Mouse (Mus musculus) stomach, embryonic 14.5 days (tissue): Measurements from ENCODE around the gene Pnrc2. TPM values are rescaled to one million over a fixed set of nuclear protein-coding genes. Genes with fewer than 3 reads are reported as not detected.

Source experiments
- ATAC-seq: fragments of 200-750 bp; cut with Nextera tagmentation; 2 replicates; pipeline ENCODE4 v1.8.0; 2017; ENCODE audit warnings: low read depth, moderate TSS enrichment; ENCODE audit not compliant: insufficient number of reproducible peaks, insufficient read depth, low FRiP score
- H3K27ac ChIP-seq: fragments of 300-500 bp; sonication (generic); 2 replicates; pipeline ENCODE4 v1.5.1; 2014; ENCODE audit warnings: mild to moderate bottlenecking, low read length, moderate library complexity, mixed read lengths
- H3K27me3 ChIP-seq: fragments of 300-500 bp; sonication (generic); 2 replicates; pipeline ENCODE4 v1.6.1; 2014; ENCODE audit warnings: low read length, control low read depth, mixed read lengths; ENCODE audit not compliant: control insufficient read depth, insufficient read depth
- H3K36me3 ChIP-seq: fragments of 300-500 bp; sonication (generic); 2 replicates; pipeline ENCODE4 v1.6.1; 2014; ENCODE audit warnings: mild to moderate bottlenecking, control low read depth, low read length, moderate library complexity, mixed read lengths; ENCODE audit not compliant: control insufficient read depth, insufficient read depth
- H3K4me1 ChIP-seq: fragments of 300-500 bp; sonication (generic); 2 replicates; pipeline ENCODE4 v1.6.1; 2014; ENCODE audit warnings: low read length, control low read depth, mixed read lengths; ENCODE audit not compliant: control insufficient read depth, insufficient read depth
- H3K4me2 ChIP-seq: fragments of 300-500 bp; sonication (generic); replicated peaks from 2 replicates; pipeline ENCODE4 v1.6.1; 2014; ENCODE audit warnings: low read depth, low read length, control low read depth
- H3K4me3 ChIP-seq: fragments of 300-500 bp; sonication (generic); 2 replicates; pipeline ENCODE4 v1.5.1; 2014; ENCODE audit warnings: low read depth, low read length, control low read depth
- H3K9ac ChIP-seq: fragments of 300-500 bp; sonication (generic); replicated peaks from 2 replicates; pipeline ENCODE4 v1.6.1; 2014; ENCODE audit warnings: low read depth, mild to moderate bottlenecking, control low read depth, low read length, moderate library complexity, mixed read lengths
- H3K9me3 ChIP-seq: fragments of 300-500 bp; sonication (generic); 2 replicates; pipeline ENCODE4 v1.6.1; 2016; ENCODE audit warnings: low read depth, low read length, control low read depth; ENCODE audit not compliant: control insufficient read depth
- WGBS: fragments of 180-500 bp; shearing (Covaris S2); extraction: QIAGEN DNeasy Blood & Tissue Kit; methylation state at CpG from one replicate; pipeline ENCODE4 v1.1.7; 2014; 5-methylcytosine and 5-hydroxymethylcytosine counted together
- polyA plus RNA-seq: library from polyadenylated mRNA; unstranded; fragments of >200 nt; fragmentation: Nextera tagmentation; extraction: Ambion mirVana; gene quantifications from 2 replicates; pipeline ENCODE4 v1.2.1, GENCODE M21; 2014

Gene Pnrc2
- polyA plus RNA-seq, 1 experiment from 2014 or later: 172 TPM

DNA sequence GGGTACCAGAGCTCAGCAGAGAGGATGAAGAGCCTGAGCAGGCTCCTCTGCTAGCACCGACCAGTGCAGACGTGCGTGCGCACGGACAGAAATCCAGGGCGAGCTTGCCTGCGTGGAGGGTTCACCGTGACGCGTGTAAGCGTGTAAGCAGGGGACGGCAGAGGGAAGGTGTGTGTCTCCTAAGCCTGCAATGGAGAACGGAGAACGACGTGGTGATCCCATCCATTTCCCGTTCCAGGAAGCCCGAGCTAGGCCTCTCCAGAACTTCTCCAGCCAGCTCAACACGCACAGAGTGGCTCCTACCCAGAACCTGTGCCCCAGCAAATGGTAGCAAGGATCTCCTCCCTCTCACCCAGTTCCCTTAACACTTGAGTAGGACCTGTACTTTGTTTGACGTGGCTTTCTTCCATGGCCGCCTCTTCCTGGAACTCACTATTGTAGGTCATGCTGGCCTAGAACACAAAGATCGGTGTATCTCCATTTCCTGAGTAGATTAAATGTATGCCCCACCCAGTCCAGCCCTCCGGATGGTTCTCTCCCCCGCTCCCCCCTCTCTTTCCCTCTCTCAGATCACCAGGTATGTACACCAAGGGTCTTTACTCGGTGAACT is 14.9 kb upstream of the Pnrc2 start:
- no peak for ATAC-seq
- no peaks in the 10 kb centered on the region for H3K27me3 ChIP-seq
- no peak overlapping the region for H3K4me2 ChIP-seq
- no peaks in the 10 kb centered on the region for H3K9me3 ChIP-seq
- H3K36me3 ChIP-seq: no peaks in the 10 kb centered on the region
- H3K9ac ChIP-seq: no peak overlapping the region
- H3K4me1 ChIP-seq: no peaks in the 10 kb centered on the region
- WGBS: 87% methylated on average over 24 of the region's 24 CpGs
- H3K27ac ChIP-seq: no peak overlapping the region
- H3K4me3 ChIP-seq: no peak overlapping the region

DNA sequence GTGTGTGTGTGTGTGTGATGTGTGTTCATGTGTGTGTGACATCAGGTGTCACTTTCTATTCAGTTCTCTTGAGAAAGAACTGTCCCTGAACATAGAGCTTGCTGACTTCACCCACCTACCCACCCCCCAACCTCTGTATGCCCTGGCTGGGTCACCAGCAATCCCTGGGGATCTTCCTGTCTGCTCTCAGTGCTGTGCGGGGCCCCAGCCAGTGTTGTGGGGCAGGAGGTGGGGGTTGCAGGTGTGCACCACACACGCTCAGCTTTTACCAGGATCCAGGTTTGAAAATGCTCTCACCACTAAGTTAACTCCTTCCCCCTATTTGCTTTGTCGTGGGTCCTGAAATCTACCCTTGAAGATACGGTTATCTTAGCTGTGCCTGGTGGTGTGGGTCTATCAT is 12.5 kb upstream of the Pnrc2 start:
- Histone ChIP-seq H3K4me1 (no peaks in the 10 kb centered on the region), H3K4me2 (no peak overlapping the region), H3K4me3 (no peak overlapping the region), H3K27me3 (no peaks in the 10 kb centered on the region), H3K27ac (no peak overlapping the region), H3K36me3 (no peaks in the 10 kb centered on the region), H3K9me3 (no peaks in the 10 kb centered on the region), H3K9ac (no peak overlapping the region)
- WGBS: 85% methylated on average over 4 of the region's 4 CpGs
- no peak for ATAC-seq

DNA sequence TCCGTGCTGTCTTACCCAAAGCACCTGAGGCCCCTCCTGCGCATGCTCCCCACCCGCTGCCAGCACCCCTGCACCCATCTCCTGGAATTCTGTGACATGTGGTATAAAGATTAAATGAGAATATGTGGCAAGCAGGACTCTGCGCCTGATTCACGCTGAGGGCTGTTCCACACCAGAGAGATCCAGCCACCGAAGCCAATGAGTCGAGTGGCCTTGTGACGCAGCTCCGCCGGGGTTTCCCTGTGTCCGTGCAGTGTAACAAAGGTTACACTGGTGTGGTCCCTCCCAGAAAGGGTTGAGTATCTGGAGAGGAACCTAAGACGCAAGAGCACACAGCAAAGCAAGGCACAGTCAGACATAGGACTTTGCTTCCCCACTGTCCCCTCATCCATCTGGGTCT is 12.0 kb upstream of the Pnrc2 start:
- Histone ChIP-seq H3K4me3 (no peak overlapping the region), H3K9ac (no peak overlapping the region), H3K4me1 (no peaks in the 10 kb centered on the region), H3K9me3 (no peaks in the 10 kb centered on the region), H3K4me2 (no peak overlapping the region), H3K27ac (no peak overlapping the region), H3K36me3 (no peaks in the 10 kb centered on the region), H3K27me3 (no peaks in the 10 kb centered on the region)
- no peak for ATAC-seq
- WGBS: 90% methylated on average over 12 of the region's 12 CpGs

DNA sequence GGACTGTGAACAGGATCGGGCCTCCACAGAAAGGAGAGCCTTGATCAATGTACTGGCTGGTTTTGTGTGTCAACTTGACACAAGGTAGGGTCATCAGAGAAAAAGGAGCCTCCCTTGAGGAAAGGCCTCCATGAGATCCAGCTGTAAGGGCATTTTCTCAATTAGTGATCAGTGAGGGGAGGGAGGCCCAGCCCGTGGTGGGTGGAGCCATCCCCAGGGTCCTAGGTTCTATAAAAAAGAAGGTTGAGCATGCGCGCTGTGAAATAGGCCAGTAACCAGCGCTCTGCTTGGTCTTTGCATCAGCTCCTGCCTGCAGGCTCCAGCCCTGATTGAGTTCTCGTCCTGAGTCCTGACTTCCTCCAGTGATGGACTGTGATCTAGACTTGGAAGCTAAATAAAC is 10.9 kb upstream of the Pnrc2 start:
- Histone ChIP-seq H3K36me3 (no peaks in the 10 kb centered on the region), H3K4me3 (no peak overlapping the region), H3K4me1 (no peaks in the 10 kb centered on the region), H3K9ac (no peak overlapping the region), H3K4me2 (no peak overlapping the region), H3K27me3 (no peaks in the 10 kb centered on the region), H3K9me3 (no peaks in the 10 kb centered on the region), H3K27ac (no peak overlapping the region)
- 67% methylated on average over 6 of the region's 6 CpGs for WGBS
- no peak for ATAC-seq

GRCm38 (mm10) chr4:135883881-135884516 is 10.3 kb upstream of the Pnrc2 start:
- Histone ChIP-seq H3K4me2 (no peak overlapping the region), H3K9me3 (no peaks in the 10 kb centered on the region), H3K36me3 (no peaks in the 10 kb centered on the region), H3K9ac (no peak overlapping the region), H3K4me3 (no peak overlapping the region), H3K27me3 (no peaks in the 10 kb centered on the region), H3K4me1 (no peaks in the 10 kb centered on the region), H3K27ac (no peak overlapping the region)
- ATAC-seq: no peak
- 51% methylated on average over 7 of the region's 7 CpGs for WGBS

- H3K4me3 ChIP-seq: no peak overlapping the region
- H3K27ac ChIP-seq: no peak overlapping the region
- H3K36me3 ChIP-seq: no peaks in the 10 kb centered on the region
- H3K9me3 ChIP-seq: no peaks in the 10 kb centered on the region
- no peak overlapping the region for H3K9ac ChIP-seq
- ATAC-seq: no peak
- H3K27me3 ChIP-seq: no peaks in the 10 kb centered on the region
- WGBS: 22% methylated on average over 10 of the region's 10 CpGs
- no peaks in the 10 kb centered on the region for H3K4me1 ChIP-seq
- H3K4me2 ChIP-seq: no peak overlapping the region
Observed at GRCm38 (mm10) chr4:135883401-135883851, 9.8 kb upstream of the Pnrc2 start.

DNA sequence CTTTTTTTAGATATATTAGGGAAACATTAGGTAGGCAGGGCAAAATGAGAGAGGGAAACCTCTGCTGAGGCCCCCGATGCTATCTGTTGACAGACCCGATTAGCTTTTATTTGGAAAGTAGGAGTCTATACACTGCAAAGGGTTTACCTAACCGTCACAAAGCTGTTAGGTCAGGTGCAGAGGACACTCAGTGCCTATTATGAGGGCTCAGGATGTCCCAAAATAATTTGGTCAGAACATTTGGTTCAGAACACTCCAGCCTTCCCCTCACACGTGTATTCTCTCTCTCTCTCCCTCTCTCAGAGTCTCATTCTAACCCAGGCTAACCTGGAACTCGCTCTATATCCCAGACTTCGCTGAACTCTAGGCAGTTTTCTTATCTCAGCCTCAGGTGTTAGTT is 8.4 kb upstream of the Pnrc2 start:
- 69% methylated on average over 6 of the region's 6 CpGs for WGBS
- no peaks in the 10 kb centered on the region for H3K36me3 ChIP-seq
- H3K4me2 ChIP-seq: no peak overlapping the region
- H3K4me1 ChIP-seq: peaks cover 1% of the 10 kb centered on the region
- no peak overlapping the region for H3K4me3 ChIP-seq
- no peak overlapping the region for H3K9ac ChIP-seq
- H3K9me3 ChIP-seq: no peaks in the 10 kb centered on the region
- ATAC-seq: no peak
- no peaks in the 10 kb centered on the region for H3K27me3 ChIP-seq
- H3K27ac ChIP-seq: no peak overlapping the region

DNA sequence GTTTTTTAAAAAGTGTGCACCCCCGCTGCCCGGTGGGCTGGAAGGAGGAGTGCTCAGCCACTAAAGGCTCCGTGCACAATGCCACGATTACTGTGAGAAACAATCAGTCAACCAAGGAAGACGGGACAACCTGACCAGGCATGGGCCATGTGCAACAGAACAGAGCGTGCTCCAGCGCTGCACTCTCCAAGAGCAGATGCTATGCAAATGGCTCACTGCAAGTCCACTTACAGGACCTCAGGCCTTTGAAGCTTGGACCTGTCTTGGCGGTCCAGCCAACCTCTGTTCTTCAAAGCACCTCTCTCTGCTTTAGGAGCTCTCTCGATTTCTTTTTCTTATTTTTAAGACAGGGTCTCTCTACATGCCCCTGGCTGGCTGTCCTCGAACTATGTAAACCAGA is 6.9 kb upstream of the Pnrc2 start:
- Histone ChIP-seq H3K9me3 (no peaks in the 10 kb centered on the region), H3K27me3 (no peaks in the 10 kb centered on the region), H3K4me2 (no peak overlapping the region), H3K4me3 (no peak overlapping the region), H3K27ac (no peak overlapping the region), H3K9ac (no peak overlapping the region), H3K4me1 (peaks cover 15% of the 10 kb centered on the region), H3K36me3 (no peaks in the 10 kb centered on the region)
- no peak for ATAC-seq
- WGBS: 84% methylated on average over 10 of the region's 10 CpGs

GRCm38 (mm10) chr4:135880018-135880417 is 6.4 kb upstream of the Pnrc2 start:
- 97% methylated on average over 6 of the region's 6 CpGs for WGBS
- Histone ChIP-seq H3K36me3 (no peaks in the 10 kb centered on the region), H3K9ac (no peak overlapping the region)

More at GRCm38 (mm10) chr4:135880018-135880417, 6.4 kb upstream of the Pnrc2 start:
- no peaks in the 10 kb centered on the region for H3K9me3 ChIP-seq
- no peak for ATAC-seq
- no peak overlapping the region for H3K27ac ChIP-seq
- no peak overlapping the region for H3K4me3 ChIP-seq
- H3K4me2 ChIP-seq: no peak overlapping the region
- H3K4me1 ChIP-seq: peaks cover 20% of the 10 kb centered on the region
- no peaks in the 10 kb centered on the region for H3K27me3 ChIP-seq
